Mouse (Mus musculus) E14TG2a.4 (cell line): ENCODE results near the gene Gm28047.

Experiments
- CTCF ChIP-seq: conservative IDR thresholded peaks from 2 replicates; pipeline ENCODE4 v1.5.1; 2014; ENCODE audit warnings: low read length
- NANOG ChIP-seq: IDR thresholded peaks from 2 replicates; pipeline ENCODE4 v1.6.1; 2014; ENCODE audit warnings: borderline replicate concordance, low read length, mixed read lengths
- POU5F1 ChIP-seq: IDR thresholded peaks from 2 replicates; pipeline ENCODE4 v1.6.1; 2014; ENCODE audit warnings: low read length, borderline replicate concordance

DNA sequence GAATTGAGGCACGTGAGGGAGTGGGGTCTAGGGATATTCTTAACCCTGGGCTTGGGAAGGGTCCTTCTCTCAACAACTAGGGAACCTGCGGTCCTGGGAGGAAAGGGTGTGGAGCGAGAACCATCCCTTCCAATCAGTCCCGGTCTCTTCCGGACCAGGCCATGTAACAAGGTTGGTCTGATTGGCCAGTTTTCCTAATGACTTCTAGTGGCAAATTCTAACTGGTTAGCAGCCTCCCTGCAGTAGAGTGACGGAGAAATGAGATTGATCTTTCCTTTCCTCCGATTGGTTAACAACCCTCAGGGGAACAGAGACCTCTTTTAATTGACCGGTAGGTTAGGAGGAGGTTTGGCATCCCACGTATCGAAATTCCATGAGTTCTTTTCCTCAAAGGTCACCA lies 48.7 kb upstream of the Gm28047 start:
- TF ChIP-seq CTCF (no peak), NANOG (peak; percentile 53), POU5F1 (no peak)
